Mouse (Mus musculus): ENCODE measurements around the gene Gm13285. TPM values are rescaled to one million over a fixed set of nuclear protein-coding genes. Genes with fewer than 3 reads are reported as not detected.
A peak's percentile ranks its signal among the peaks of the same experiment; 100 is the strongest.
"Not testable (repeated sequence)": the region's sequence is repeated elsewhere in the genome, so short reads cannot be mapped to it uniquely, and the experiment has no call there.

Gm13285 gene
- polyA plus RNA-seq (2014; fragmentation: Nextera tagmentation; extraction: Ambion mirVana): 0.67 and 0.74 TPM in 2 replicates

- H3K4me2 ChIP-seq (ENCODE audit: low read depth, low read length); DNase-seq (ENCODE audit: low spot score); H3K9ac ChIP-seq (ENCODE audit: low read depth, low read length); ATAC-seq (ENCODE audit: low read depth); H3K27me3 ChIP-seq (replicated peaks; ENCODE audit: control insufficient read depth, insufficient read depth, low read length); H3K4me1 ChIP-seq (ENCODE audit: control insufficient read depth, insufficient read depth, low read length); H3K9me3 ChIP-seq (ENCODE audit: control insufficient read depth, low read length); H3K4me3 ChIP-seq (ENCODE audit: low read depth, low read length); H3K36me3 ChIP-seq (ENCODE audit: control insufficient read depth, insufficient read depth, low read length); H3K27ac ChIP-seq (replicated peaks; ENCODE audit: low read depth, low read length): not testable (repeated sequence)
- WGBS: 0% methylated on average over 2 of the region's 7 CpGs
Observed at GRCm38 (mm10) chr4:88799365-88799764, at the start of gene Gm13285. TSS of gene Gm13285 (plus strand) at chr4:88799665.

GRCm38 (mm10) chr4:88749926-88750325 lies 49.5 kb upstream of the Gm13285 start:
- no peaks in the 10 kb centered on the region for H3K9me3 ChIP-seq (ENCODE audit: control insufficient read depth, low read length)
- no peak overlapping the region for H3K4me3 ChIP-seq (ENCODE audit: low read depth, low read length)
- no peak overlapping the region for H3K9ac ChIP-seq (ENCODE audit: low read depth, low read length)
- no peak overlapping the region for H3K27ac ChIP-seq (replicated peaks; ENCODE audit: low read depth, low read length)
- DNase-seq (ENCODE audit: low spot score): no peak
- H3K4me2 ChIP-seq (ENCODE audit: low read depth, low read length): no peak overlapping the region
- H3K4me1 ChIP-seq (ENCODE audit: control insufficient read depth, insufficient read depth, low read length): no peaks in the 10 kb centered on the region
- no peaks in the 10 kb centered on the region for H3K36me3 ChIP-seq (ENCODE audit: control insufficient read depth, insufficient read depth, low read length)
- H3K27me3 ChIP-seq (replicated peaks; ENCODE audit: control insufficient read depth, insufficient read depth, low read length): no peaks in the 10 kb centered on the region
- 26% methylated on average over 6 of the region's 6 CpGs for WGBS
- ATAC-seq (ENCODE audit: low read depth): no peak

- not testable (repeated sequence) for DNase-seq (ENCODE audit: low spot score); ATAC-seq (ENCODE audit: low read depth); H3K4me3 ChIP-seq (ENCODE audit: low read depth, low read length); H3K27me3 ChIP-seq (replicated peaks; ENCODE audit: control insufficient read depth, insufficient read depth, low read length); H3K4me1 ChIP-seq (ENCODE audit: control insufficient read depth, insufficient read depth, low read length); H3K36me3 ChIP-seq (ENCODE audit: control insufficient read depth, insufficient read depth, low read length); H3K27ac ChIP-seq (replicated peaks; ENCODE audit: low read depth, low read length); H3K9ac ChIP-seq (ENCODE audit: low read depth, low read length); H3K4me2 ChIP-seq (ENCODE audit: low read depth, low read length); H3K9me3 ChIP-seq (ENCODE audit: control insufficient read depth, low read length)
- 75% methylated on average over 12 of the region's 15 CpGs for WGBS
Observed at GRCm38 (mm10) chr4:88754818-88755340, 44.6 kb upstream of the Gm13285 start, which contains the start of gene Gm13271. TSS of gene Gm13271 (plus strand) at chr4:88754868.

- peak overlapping the region; percentile 93 for H3K27ac ChIP-seq (replicated peaks; ENCODE audit: low read depth, low read length)
- H3K4me3 ChIP-seq (ENCODE audit: low read depth, low read length): peak overlapping the region; percentile 49
- WGBS: 11% methylated on average over 28 of the region's 31 CpGs
- not testable (repeated sequence) for H3K36me3 ChIP-seq (ENCODE audit: control insufficient read depth, insufficient read depth, low read length); H3K4me1 ChIP-seq (ENCODE audit: control insufficient read depth, insufficient read depth, low read length); H3K9me3 ChIP-seq (ENCODE audit: control insufficient read depth, low read length); ATAC-seq (ENCODE audit: low read depth); H3K27me3 ChIP-seq (replicated peaks; ENCODE audit: control insufficient read depth, insufficient read depth, low read length)
- H3K9ac ChIP-seq (ENCODE audit: low read depth, low read length): peak overlapping the region; percentile 75
- peak overlapping the region; percentile 68 for H3K4me2 ChIP-seq (ENCODE audit: low read depth, low read length)
- DNase-seq (ENCODE audit: low spot score): peak; percentile 14
Observed at GRCm38 (mm10) chr4:88756581-88757513, 42.6 kb upstream of the Gm13285 start.

GRCm38 (mm10) chr4:88757628-88758031 lies 41.8 kb upstream of the Gm13285 start:
- DNase-seq (ENCODE audit: low spot score): peak; percentile 97
- peak overlapping the region; percentile 93 for H3K27ac ChIP-seq (replicated peaks; ENCODE audit: low read depth, low read length)
- H3K27me3 ChIP-seq (replicated peaks; ENCODE audit: control insufficient read depth, insufficient read depth, low read length); H3K9me3 ChIP-seq (ENCODE audit: control insufficient read depth, low read length); H3K4me1 ChIP-seq (ENCODE audit: control insufficient read depth, insufficient read depth, low read length); H3K36me3 ChIP-seq (ENCODE audit: control insufficient read depth, insufficient read depth, low read length): not testable (repeated sequence)
- H3K4me3 ChIP-seq (ENCODE audit: low read depth, low read length): peak overlapping the region; percentile 49
- ATAC-seq (ENCODE audit: low read depth): peak; percentile 100
- WGBS: 0% methylated on average over 8 of the region's 21 CpGs
- peak overlapping the region; percentile 68 for H3K4me2 ChIP-seq (ENCODE audit: low read depth, low read length)
- peak overlapping the region; percentile 75 for H3K9ac ChIP-seq (ENCODE audit: low read depth, low read length)

- DNase-seq (ENCODE audit: low spot score); H3K9ac ChIP-seq (ENCODE audit: low read depth, low read length); H3K27me3 ChIP-seq (replicated peaks; ENCODE audit: control insufficient read depth, insufficient read depth, low read length); H3K4me2 ChIP-seq (ENCODE audit: low read depth, low read length); H3K4me3 ChIP-seq (ENCODE audit: low read depth, low read length); H3K36me3 ChIP-seq (ENCODE audit: control insufficient read depth, insufficient read depth, low read length); H3K27ac ChIP-seq (replicated peaks; ENCODE audit: low read depth, low read length); ATAC-seq (ENCODE audit: low read depth); H3K9me3 ChIP-seq (ENCODE audit: control insufficient read depth, low read length); H3K4me1 ChIP-seq (ENCODE audit: control insufficient read depth, insufficient read depth, low read length): not testable (repeated sequence)
- 89% methylated on average over 7 of the region's 9 CpGs for WGBS
Observed at GRCm38 (mm10) chr4:88758751-88759150, 40.7 kb upstream of the Gm13285 start.

GRCm38 (mm10) chr4:88759610-88760268 lies 39.7 kb upstream of the Gm13285 start, which contains the start of gene Gm13283:
TSS of gene Gm13283 (plus strand) at chr4:88760119.
- not testable (repeated sequence) for ATAC-seq (ENCODE audit: low read depth); H3K4me1 ChIP-seq (ENCODE audit: control insufficient read depth, insufficient read depth, low read length); DNase-seq (ENCODE audit: low spot score); H3K27me3 ChIP-seq (replicated peaks; ENCODE audit: control insufficient read depth, insufficient read depth, low read length); H3K36me3 ChIP-seq (ENCODE audit: control insufficient read depth, insufficient read depth, low read length); H3K9me3 ChIP-seq (ENCODE audit: control insufficient read depth, low read length)
- Histone ChIP-seq H3K9ac (ENCODE audit: low read depth, low read length) (peak within 1 kb of the TSS; percentile 53; the same call in 1 of the 2 replicates), H3K27ac (replicated peaks; ENCODE audit: low read depth, low read length) (peak within 1 kb of the TSS; percentile 39; the same call in 1 of the 2 replicates), H3K4me3 (ENCODE audit: low read depth, low read length) (peak within 1 kb of the TSS; percentile 34), H3K4me2 (ENCODE audit: low read depth, low read length) (peak within 1 kb of the TSS; percentile 51)
- 24% methylated on average over 8 of the region's 14 CpGs for WGBS

- not testable (repeated sequence) for H3K9me3 ChIP-seq (ENCODE audit: control insufficient read depth, low read length); H3K4me1 ChIP-seq (ENCODE audit: control insufficient read depth, insufficient read depth, low read length); ATAC-seq (ENCODE audit: low read depth); H3K27me3 ChIP-seq (replicated peaks; ENCODE audit: control insufficient read depth, insufficient read depth, low read length); H3K36me3 ChIP-seq (ENCODE audit: control insufficient read depth, insufficient read depth, low read length)
- H3K4me2 ChIP-seq (ENCODE audit: low read depth, low read length): peak overlapping the region; percentile 51
- peak overlapping the region; percentile 34 for H3K4me3 ChIP-seq (ENCODE audit: low read depth, low read length)
- DNase-seq (ENCODE audit: low spot score): peak; percentile 92
- peak overlapping the region; percentile 53; the same call in 1 of the 2 replicates for H3K9ac ChIP-seq (ENCODE audit: low read depth, low read length)
- 0% methylated on average over 10 of the region's 28 CpGs for WGBS
- peak overlapping the region; percentile 39; the same call in 1 of the 2 replicates for H3K27ac ChIP-seq (replicated peaks; ENCODE audit: low read depth, low read length)
Observed at GRCm38 (mm10) chr4:88760431-88760830, 39.0 kb upstream of the Gm13285 start.
